Mouse (Mus musculus): ENCODE measurements around the gene Zfp444.
A peak's percentile ranks its signal among the peaks of the same experiment; 100 is the strongest.

DNA sequence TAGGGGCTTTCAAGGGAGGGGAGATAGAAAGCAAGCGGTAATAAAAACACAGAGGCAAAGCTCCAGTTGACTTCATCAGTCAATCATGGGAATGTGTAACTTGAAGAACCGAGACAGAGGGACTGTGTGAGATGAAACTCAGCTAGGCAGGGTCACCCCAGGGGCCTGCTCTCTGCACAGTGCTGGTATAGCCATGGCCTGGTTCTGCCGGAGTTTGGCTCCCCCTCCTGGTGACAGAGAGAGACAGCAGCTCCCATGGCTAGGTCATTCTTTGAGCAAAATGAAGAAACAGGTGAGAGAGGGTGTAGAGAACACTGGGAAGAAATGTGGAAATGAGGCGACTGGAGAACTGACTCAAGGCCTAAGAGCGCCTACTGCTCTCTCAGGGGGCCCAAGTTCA is 22.1 kb downstream of the Zfp444 start:
- TF ChIP-seq CTCF (IDR thresholded peaks at IDR 0.05; ENCODE audit: low read depth): peak; percentile 83
- no peak for TF ChIP-seq EP300 (IDR thresholded peaks at IDR 0.05; ENCODE audit: low read depth)
